Mouse (Mus musculus): ENCODE results near the gene Eif4e.

- TF ChIP-seq CTCF (conservative IDR thresholded peaks at IDR 0.05; ENCODE audit: insufficient read depth, insufficient read length, low read depth, low read length) (no peak), POLR2A (IDR thresholded peaks at IDR 0.05; ENCODE audit: low read depth, low read length) (no peak)
Measured at GRCm38 (mm10) chr3:138503754-138504153, 22.2 kb upstream of the Eif4e start.

Data from kidney, adult 2 months (tissue).